Mouse (Mus musculus): Measurements from ENCODE around the gene Ero1lb.

- TF ChIP-seq POLR2A (IDR thresholded peaks at IDR 0.05; ENCODE audit: low read depth, low read length) (no peak), CTCF (IDR thresholded peaks at IDR 0.05; ENCODE audit: extremely low read depth, insufficient read depth, insufficient read length, insufficient replicate concordance) (no peak)
Observed at GRCm38 (mm10) chr13:12539716-12540115, 26.0 kb upstream of the Ero1lb start.

All from spleen, adult 2 months (tissue).